Mouse (Mus musculus) spleen, adult 2 months (tissue): ENCODE data around the gene Igfals.

Experiments used
- CTCF ChIP-seq: fragments of 200-500 bp; IDR thresholded peaks from 2 replicates; pipeline ENCODE4 v1.5.1; 2011; ENCODE audit warnings: mild to moderate bottlenecking, inconsistent platforms; ENCODE audit not compliant: insufficient read depth, insufficient read length, insufficient replicate concordance; ENCODE audit errors: extremely low read depth
- POLR2A ChIP-seq: fragments of 200-500 bp; IDR thresholded peaks from 2 replicates; pipeline ENCODE4 v1.6.1; 2011; ENCODE audit warnings: low read depth, low read length, inconsistent platforms

GRCm38 (mm10) chr17:24886932-24887271, 21.1 kb downstream of the Igfals start:
- TF ChIP-seq CTCF, result no peak
- TF ChIP-seq POLR2A, result no peak
